In genomic region chr4:104637016-104637415, GRCm38 (mm10) we compare ENCODE assay signal across 26 mouse cellular contexts.
"Had no signal": no experiment of that assay in that cellular context is flagged by ENCODE, and none has a peak within 500 bp of the region (broad histone marks: within the 10 kb centered on the region; RNA-seq: fewer than 3 reads in every experiment).

No protein-coding gene starts in this region.

- H3K36me3 ChIP-seq: embryonic facial prominence, embryonic 10.5 days; embryonic facial prominence, embryonic 12.5 days; embryonic facial prominence, embryonic 13.5 days; embryonic facial prominence, embryonic 15.5 days; forebrain, embryonic 10.5 days; forebrain, embryonic 12.5 days; forebrain, embryonic 15.5 days had no signal

- H3K9ac ChIP-seq: embryonic facial prominence, embryonic 12.5 days; embryonic facial prominence, embryonic 13.5 days; embryonic facial prominence, embryonic 15.5 days; forebrain, embryonic 12.5 days; forebrain, embryonic 13.5 days; forebrain, embryonic 15.5 days; forebrain, postnatal 0 days had no signal

- DNase-seq: cerebellum, adult 9-10 months; cerebellum, adult 9-11 months; cerebellum, postnatal 10 days; cerebellum, postnatal 14 days; cerebellum, postnatal 25 days; cerebellum, postnatal 36 days; embryo, embryonic 11 days; forebrain, postnatal 0 days; gastrocnemius, adult 2 months; gastrocnemius, postnatal 10 days; gastrocnemius, postnatal 14 days; gastrocnemius, postnatal 36 days; heart, adult 11 months; heart, adult 18-20 months; heart, adult 2 months had no signal

- H3K4me3 ChIP-seq: embryonic facial prominence, embryonic 10.5 days; embryonic facial prominence, embryonic 12.5 days; embryonic facial prominence, embryonic 13.5 days; embryonic facial prominence, embryonic 15.5 days; erythroblast, embryonic 14.5 days; forebrain, embryonic 10.5 days; forebrain, embryonic 12.5 days; forebrain, embryonic 13.5 days; forebrain, embryonic 15.5 days; gastrocnemius, adult 2 months; heart, adult 2 months had no signal

- H3K9me3 ChIP-seq: embryonic facial prominence, embryonic 10.5 days; embryonic facial prominence, embryonic 12.5 days; embryonic facial prominence, embryonic 13.5 days; embryonic facial prominence, embryonic 15.5 days; forebrain, embryonic 10.5 days; forebrain, embryonic 12.5 days; forebrain, embryonic 13.5 days; forebrain, embryonic 15.5 days had no signal

- H3K27me3 ChIP-seq: embryonic facial prominence, embryonic 12.5 days; embryonic facial prominence, embryonic 13.5 days; embryonic facial prominence, embryonic 15.5 days; forebrain, embryonic 12.5 days; forebrain, embryonic 13.5 days; forebrain, embryonic 15.5 days had no signal

- H3K4me2 ChIP-seq: embryonic facial prominence, embryonic 12.5 days; embryonic facial prominence, embryonic 13.5 days; embryonic facial prominence, embryonic 15.5 days; forebrain, embryonic 12.5 days; forebrain, embryonic 13.5 days; forebrain, embryonic 15.5 days had no signal

- H3K27ac ChIP-seq: embryonic facial prominence, embryonic 10.5 days; embryonic facial prominence, embryonic 12.5 days; embryonic facial prominence, embryonic 13.5 days; embryonic facial prominence, embryonic 15.5 days; forebrain, embryonic 10.5 days; forebrain, embryonic 12.5 days; forebrain, embryonic 13.5 days; forebrain, embryonic 15.5 days; gastrocnemius, adult 2 months; heart, adult 2 months had no signal

- ATAC-seq: forebrain, embryonic 13.5 days; forebrain, embryonic 14.5 days; forebrain, embryonic 15.5 days; forebrain, embryonic 16.5 days; forebrain, postnatal 0 days had no signal

- H3K4me1 ChIP-seq: embryonic facial prominence, embryonic 10.5 days; embryonic facial prominence, embryonic 12.5 days; embryonic facial prominence, embryonic 13.5 days; embryonic facial prominence, embryonic 15.5 days had no signal
